Mouse (Mus musculus) kidney, postnatal 0 days (tissue): Measurements from ENCODE around the gene Srek1. TPM values are rescaled to one million over a fixed set of nuclear protein-coding genes. Genes with fewer than 3 reads are reported as not detected.

Experiments
- ATAC-seq: fragments of 200-750 bp; cut with Nextera tagmentation; replicated peaks from 2 replicates; pipeline ENCODE4 v1.8.0; 2017; ENCODE audit warnings: low read depth, moderate number of reproducible peaks, moderate TSS enrichment, moderate library complexity; ENCODE audit not compliant: low FRiP score
- DNase-seq: peaks from one replicate; pipeline ENCODE4 v3.0.0-alpha.2; 2016; ENCODE audit warnings: low spot score
- H3K27ac ChIP-seq: fragments of 300-500 bp; sonication (generic); 2 replicates; pipeline ENCODE4 v1.5.1; 2014; ENCODE audit warnings: mild to moderate bottlenecking
- H3K27me3 ChIP-seq: fragments of 300-500 bp; sonication (generic); 2 replicates; pipeline ENCODE4 v1.6.1; 2014; ENCODE audit warnings: low read length, mixed read lengths; ENCODE audit not compliant: insufficient read depth
- H3K36me3 ChIP-seq: fragments of 300-500 bp; sonication (generic); 2 replicates; pipeline ENCODE4 v1.6.1; 2014; ENCODE audit warnings: low read length, mixed read lengths; ENCODE audit not compliant: insufficient read depth
- H3K4me1 ChIP-seq: fragments of 300-500 bp; sonication (generic); replicated peaks from 2 replicates; pipeline ENCODE4 v1.6.1; 2014; ENCODE audit warnings: antibody characterized with exemption, low read length, mixed read lengths; ENCODE audit not compliant: insufficient read depth
- H3K4me2 ChIP-seq: fragments of 300-500 bp; sonication (generic); 2 replicates; pipeline ENCODE4 v1.6.1; 2014; ENCODE audit warnings: mild to moderate bottlenecking, low read length, moderate library complexity, mixed read lengths
- H3K4me3 ChIP-seq: fragments of 300-500 bp; sonication (generic); replicated peaks from 2 replicates; pipeline ENCODE4 v1.5.1; 2014; ENCODE audit warnings: low read depth, low read length
- H3K9ac ChIP-seq: fragments of 300-500 bp; sonication (generic); 2 replicates; pipeline ENCODE4 v1.6.1; 2014; ENCODE audit warnings: low read depth, low read length
- H3K9me3 ChIP-seq: fragments of 300-500 bp; sonication (generic); replicated peaks from 2 replicates; pipeline ENCODE4 v1.6.1; 2016; ENCODE audit warnings: low read length, inconsistent platforms, mixed read lengths
- CTCF ChIP-seq: IDR thresholded peaks from 2 replicates; pipeline ENCODE4 v1.5.1; 2016; ENCODE audit warnings: antibody characterized with exemption, low read depth, mild to moderate bottlenecking, moderate library complexity
- WGBS: fragments of 180-500 bp; shearing (Covaris S2); extraction: QIAGEN DNeasy Blood & Tissue Kit; methylation state at CpG from one replicate; pipeline ENCODE4 v1.1.7; 2014; 5-methylcytosine and 5-hydroxymethylcytosine counted together
- polyA plus RNA-seq: library from polyadenylated mRNA; unstranded; fragments of >200 nt; fragmentation: Nextera tagmentation; extraction: Ambion mirVana; gene quantifications from 2 replicates; pipeline ENCODE4 v1.2.1, GENCODE M21; 2015

Gene Srek1
- polyA plus RNA-seq, 1 experiment from 2014 or later: 46.3 TPM

GRCm38 (mm10) chr13:103803721-103804120, 29.3 kb upstream of the Srek1 start:
- ATAC-seq: no peak
- Histone ChIP-seq H3K27me3 (no peaks in the 10 kb centered on the region), H3K9ac (no peak overlapping the region), H3K4me1 (no peaks in the 10 kb centered on the region), H3K9me3 (no peaks in the 10 kb centered on the region), H3K4me2 (no peak overlapping the region), H3K4me3 (no peak overlapping the region), H3K36me3 (no peaks in the 10 kb centered on the region), H3K27ac (no peak overlapping the region)
- 48% methylated on average over 5 of the region's 5 CpGs for WGBS
- TF ChIP-seq CTCF: no peak
- DNase-seq: no peak

- WGBS: 94% methylated on average over 1 of the region's 1 CpGs
- Histone ChIP-seq H3K27me3 (no peaks in the 10 kb centered on the region), H3K9me3 (no peaks in the 10 kb centered on the region), H3K4me1 (no peaks in the 10 kb centered on the region), H3K36me3 (no peaks in the 10 kb centered on the region), H3K4me3 (no peak overlapping the region), H3K27ac (no peak overlapping the region), H3K9ac (no peak overlapping the region), H3K4me2 (no peak overlapping the region)
- ATAC-seq: no peak
- no peak for TF ChIP-seq CTCF
- DNase-seq: no peak
These were observed 26.6 kb upstream of the Srek1 start for GRCm38 (mm10) chr13:103801021-103801420.

- no peak overlapping the region for H3K4me3 ChIP-seq
- no peaks in the 10 kb centered on the region for H3K27me3 ChIP-seq
- ATAC-seq (peak; percentile 68), DNase-seq (peak; percentile 35)
- no peaks in the 10 kb centered on the region for H3K9me3 ChIP-seq
- H3K4me2 ChIP-seq: no peak overlapping the region
- no peak overlapping the region for H3K27ac ChIP-seq
- no peaks in the 10 kb centered on the region for H3K4me1 ChIP-seq
- WGBS: 52% methylated on average over 9 of the region's 9 CpGs
- TF ChIP-seq CTCF: no peak
- no peaks in the 10 kb centered on the region for H3K36me3 ChIP-seq
- H3K9ac ChIP-seq: no peak overlapping the region
These were observed 20.5 kb upstream of the Srek1 start for GRCm38 (mm10) chr13:103794688-103795543.

GRCm38 (mm10) chr13:103779922-103780585, 5.6 kb upstream of the Srek1 start:
- 0 out of 2 replicates have a peak, but pooled peaks cover under 1% of the 10 kb centered on the region for H3K4me1 ChIP-seq
- H3K9me3 ChIP-seq: no peaks in the 10 kb centered on the region
- H3K27me3 ChIP-seq: no peaks in the 10 kb centered on the region
- ATAC-seq (no peak), DNase-seq (peak; percentile 34)
- no peak overlapping the region for H3K27ac ChIP-seq
- H3K4me3 ChIP-seq: no peak overlapping the region
- H3K9ac ChIP-seq: no peak overlapping the region
- no peak overlapping the region for H3K4me2 ChIP-seq
- WGBS: 37% methylated on average over 11 of the region's 11 CpGs
- TF ChIP-seq CTCF: peak; percentile 62
- no peaks in the 10 kb centered on the region for H3K36me3 ChIP-seq

- no peak overlapping the region for H3K9ac ChIP-seq
- WGBS: 62% methylated on average over 8 of the region's 8 CpGs
- no peak overlapping the region for H3K4me3 ChIP-seq
- H3K27ac ChIP-seq: no peak overlapping the region
- no peaks in the 10 kb centered on the region for H3K27me3 ChIP-seq
- no peak for ATAC-seq
- no peak for DNase-seq
- no peaks in the 10 kb centered on the region for H3K36me3 ChIP-seq
- no peak for TF ChIP-seq CTCF
- no peaks in the 10 kb centered on the region for H3K9me3 ChIP-seq
- H3K4me1 ChIP-seq: 0 out of 2 replicates have a peak, but pooled peaks cover 12% of the 10 kb centered on the region
- no peak overlapping the region for H3K4me2 ChIP-seq
These were observed 2.7 kb upstream of the Srek1 start for GRCm38 (mm10) chr13:103777126-103777525.

GRCm38 (mm10) chr13:103773407-103774118, 845 bp downstream of the Srek1 start:
- Histone ChIP-seq H3K36me3 (0 out of 2 replicates have a peak, but pooled peaks cover 4% of the 10 kb centered on the region), H3K9me3 (no peaks in the 10 kb centered on the region), H3K27me3 (no peaks in the 10 kb centered on the region), H3K9ac (peak overlapping the region; percentile 91), H3K4me2 (peak overlapping the region; percentile 56), H3K27ac (peak overlapping the region; percentile 99), H3K4me1 (0 out of 2 replicates have a peak, but pooled peaks cover 12% of the 10 kb centered on the region), H3K4me3 (peak overlapping the region; percentile 83)
- WGBS: 1% methylated on average over 36 of the region's 36 CpGs
- DNase-seq: peak; percentile 85
- peak; percentile 55 for ATAC-seq
- no peak for TF ChIP-seq CTCF
